In the genomic region with DNA sequence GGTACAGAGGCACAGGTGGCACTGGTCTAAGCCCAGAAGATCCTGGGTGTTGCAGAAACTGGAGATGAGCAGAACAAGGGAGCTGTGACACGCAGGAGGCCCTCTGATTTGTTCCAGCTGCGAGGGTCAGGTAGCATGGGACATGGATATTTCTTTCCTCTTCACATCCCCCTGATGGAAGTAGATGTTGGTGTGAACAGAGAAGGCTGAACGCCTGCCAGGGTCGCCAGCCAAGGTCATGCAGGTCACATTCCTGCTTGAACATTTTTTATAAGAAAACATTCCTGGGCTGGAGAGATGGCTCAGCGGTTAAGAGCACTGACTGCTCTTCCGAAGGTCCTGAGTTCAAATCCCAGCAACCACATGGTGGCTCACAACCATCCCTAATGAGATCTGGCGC, we compare ENCODE assay signal across 23 mouse cellular contexts.
A peak's percentile ranks its signal among the peaks of the same experiment; 100 is the strongest.
DNase-seq lines count a peak whose midpoint lies in the region; ATAC-seq lines count a peak whose summit lies in the region.
"Had no signal": no experiment of that assay in that cellular context is flagged by ENCODE, and none has a peak within 500 bp of the region (broad histone marks: within the 10 kb centered on the region; RNA-seq: fewer than 3 reads in every experiment).

No protein-coding gene starts in this region.

- no peaks in the 10 kb centered on the region for H3K36me3 ChIP-seq in kidney, embryonic 14.5 days (ENCODE audit: control insufficient read depth, insufficient read depth, low read length)
- peaks cover 88% of the 10 kb centered on the region for H3K36me3 ChIP-seq in megakaryocyte, embryonic 14.5 days (replicated peaks; ENCODE audit: low read length)
- H3K36me3 ChIP-seq in limb, embryonic 10.5 days, result no peaks in the 10 kb centered on the region
- H3K36me3 ChIP-seq: forebrain, embryonic 12.5 days; midbrain, embryonic 15.5 days had no signal

- ATAC-seq in kidney, embryonic 14.5 days (ENCODE audit: low FRiP score, low TSS enrichment), result 0 out of 2 replicates have a peak, but pooled peaks have one; percentile 12
- ATAC-seq in megakaryocyte, adult 5-6 weeks (ENCODE audit: poor library complexity, severe bottlenecking), result no peak
- no peak for ATAC-seq in megakaryocyte progenitor cell, adult 5-6 weeks (replicated peaks; ENCODE audit: poor library complexity)
- ATAC-seq: hindbrain, postnatal 0 days; intestine, postnatal 0 days; midbrain, embryonic 15.5 days had no signal

- H3K9ac ChIP-seq in kidney, embryonic 14.5 days (ENCODE audit: low read depth, low read length), result no peak overlapping the region
- H3K9ac ChIP-seq: forebrain, embryonic 12.5 days; heart, embryonic 13.5 days; midbrain, embryonic 15.5 days had no signal

- no peak overlapping the region for H3K4me2 ChIP-seq in kidney, embryonic 14.5 days (replicated peaks; ENCODE audit: low read depth, low read length)
- H3K4me2 ChIP-seq: forebrain, embryonic 12.5 days; heart, embryonic 13.5 days; midbrain, embryonic 15.5 days had no signal

- 44% methylated on average over 6 of the region's 7 CpGs for WGBS in kidney, embryonic 14.5 days
- WGBS in limb, embryonic 10.5 days, result 62% methylated on average over 7 of the region's 7 CpGs

- H3K27ac ChIP-seq in kidney, embryonic 14.5 days (ENCODE audit: low read depth, low read length), result no peak overlapping the region
- peak overlapping the region; percentile 64 for H3K27ac ChIP-seq in limb, embryonic 10.5 days
- H3K27ac ChIP-seq: forebrain, embryonic 12.5 days; heart, embryonic 13.5 days; hindbrain, postnatal 0 days; macrophage; midbrain, embryonic 15.5 days had no signal

- no peaks in the 10 kb centered on the region for H3K9me3 ChIP-seq in kidney, embryonic 14.5 days (ENCODE audit: control insufficient read depth, low read length)
- no peaks in the 10 kb centered on the region for H3K9me3 ChIP-seq in megakaryocyte, embryonic 14.5 days
- H3K9me3 ChIP-seq in limb, embryonic 10.5 days (replicated peaks), result no peaks in the 10 kb centered on the region
- H3K9me3 ChIP-seq: forebrain, embryonic 12.5 days; heart, embryonic 13.5 days; midbrain, embryonic 15.5 days had no signal

- no peak overlapping the region for H3K4me3 ChIP-seq in kidney, embryonic 14.5 days (ENCODE audit: low read length)
- peak overlapping the region; percentile 9 for H3K4me3 ChIP-seq in megakaryocyte, embryonic 14.5 days (replicated peaks)
- no peak overlapping the region for H3K4me3 ChIP-seq in limb, embryonic 10.5 days
- H3K4me3 ChIP-seq: forebrain, embryonic 12.5 days; heart, embryonic 13.5 days; midbrain, embryonic 15.5 days; myocyte had no signal

- H3K27me3 ChIP-seq in kidney, embryonic 14.5 days (ENCODE audit: control insufficient read depth, insufficient read depth, low read length), result no peaks in the 10 kb centered on the region
- H3K27me3 ChIP-seq in megakaryocyte, embryonic 14.5 days (replicated peaks), result no peaks in the 10 kb centered on the region
- H3K27me3 ChIP-seq in limb, embryonic 10.5 days (ENCODE audit: low read depth, poor library complexity, severe bottlenecking), result no peaks in the 10 kb centered on the region
- H3K27me3 ChIP-seq: forebrain, embryonic 12.5 days; heart, embryonic 13.5 days; midbrain, embryonic 15.5 days had no signal

- peaks cover 6% of the 10 kb centered on the region; the same call in 1 of the 2 replicates for H3K4me1 ChIP-seq in kidney, embryonic 14.5 days (ENCODE audit: control insufficient read depth, insufficient read depth, low read length)
- peaks cover 91% of the 10 kb centered on the region for H3K4me1 ChIP-seq in megakaryocyte, embryonic 14.5 days
- H3K4me1 ChIP-seq in limb, embryonic 10.5 days, result peaks cover 69% of the 10 kb centered on the region

- no peak for DNase-seq in kidney, adult 11 months
- peak; percentile 57 for DNase-seq in R1 (ENCODE audit: low read depth, low spot score)
- no peak for DNase-seq in limb, embryonic 10.5 days (ENCODE audit: low spot score)
- DNase-seq in cerebellum, postnatal 25 days, result no peak
- DNase-seq: cerebellum, adult 9-10 months; gastrocnemius, postnatal 10 days; heart, adult 11 months; heart, postnatal 36 days; liver; lung, adult 18-20 months; spleen, adult 18-20 months; thymus, adult 18-20 months had no signal
